Mouse (Mus musculus): ENCODE measurements at regions not wholly inside any gene's neighbourhood (a gene's known extent, or its start where the extent isn't known, plus 50 kb on each side); places are given as distances from the start of the nearest gene placed in this dataset.

DNA sequence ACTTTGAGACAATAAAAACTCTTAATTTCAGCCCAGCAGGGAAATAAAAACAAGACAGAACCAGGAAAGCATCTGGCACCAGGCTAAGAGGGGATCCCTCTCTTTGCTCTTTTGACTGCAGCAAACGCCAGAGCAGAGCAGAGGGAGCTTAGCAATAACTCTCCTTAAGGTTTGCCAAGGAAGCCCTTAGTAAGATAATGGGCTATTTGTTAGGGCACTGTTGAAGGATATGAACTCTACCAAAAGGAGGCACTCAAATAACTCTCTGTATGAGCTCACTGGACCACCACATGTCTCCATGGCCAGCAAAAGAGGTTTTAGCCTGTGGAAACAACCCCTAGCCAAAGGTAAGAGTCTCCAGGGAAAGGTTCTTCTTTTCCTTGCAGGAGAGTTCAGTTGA, 315.3 kb upstream of the Mpdz start:
- TF ChIP-seq CTCF (IDR thresholded peaks at IDR 0.05; ENCODE audit: insufficient read depth, low read depth, low read length) = no peak
- no peak for TF ChIP-seq POLR2A (IDR thresholded peaks at IDR 0.05; ENCODE audit: insufficient read depth, low read depth, low read length)

Measured in olfactory bulb, adult 2 months (tissue).